Mouse (Mus musculus): ENCODE data around the gene Hoxd3. TPM values are rescaled to one million over a fixed set of nuclear protein-coding genes. Genes with fewer than 3 reads are reported as not detected.

Gene Hoxd3
- polyA plus RNA-seq, 1 experiment from 2014 or later: 0.23 TPM

GRCm38 (mm10) chr2:74698201-74699052 lies 13.3 kb upstream of the Hoxd3 start:
- Histone ChIP-seq H3K27ac (replicated peaks in 1 of 2; ENCODE audit: control insufficient read depth in 1 of 2, insufficient read depth in 1 of 2, low read depth in 2 of 2, low read length in 2 of 2) (no peak overlapping the region), H3K4me1 (ENCODE audit: control insufficient read depth in 2 of 2, insufficient read depth in 2 of 2, low read length in 2 of 2) (peaks cover 0 to 7% of the 10 kb centered on the region in 2 experiments; a peak in 2 of 4 replicates), H3K36me3 (ENCODE audit: control insufficient read depth, insufficient read depth, low read length) (no peaks in the 10 kb centered on the region), H3K4me2 (ENCODE audit: low read length) (peak overlapping the region; percentile 69), H3K4me3 (ENCODE audit: control insufficient read depth in 1 of 2, insufficient read depth in 1 of 2, low read depth in 1 of 2, low read length in 2 of 2) (peak overlapping the region; percentile 31 to 42), H3K9ac (ENCODE audit: low read length) (no peak overlapping the region), H3K9me3 (ENCODE audit: control insufficient read depth, low read length) (no peaks in the 10 kb centered on the region), H3K27me3 (ENCODE audit: control insufficient read depth, insufficient read depth, low read length) (peaks cover 99% of the 10 kb centered on the region)
- ATAC-seq (ENCODE audit: insufficient number of reproducible peaks, insufficient read depth, low FRiP score, low read depth): no peak
- WGBS: under 1% methylated on average over 77 of the region's 86 CpGs

GRCm38 (mm10) chr2:74699053-74699430 lies 12.7 kb upstream of the Hoxd3 start:
- Histone ChIP-seq H3K4me3 (ENCODE audit: control insufficient read depth in 1 of 2, insufficient read depth in 1 of 2, low read depth in 1 of 2, low read length in 2 of 2) (no peak overlapping the region), H3K9me3 (ENCODE audit: control insufficient read depth, low read length) (no peaks in the 10 kb centered on the region), H3K9ac (ENCODE audit: low read length) (no peak overlapping the region), H3K27me3 (ENCODE audit: control insufficient read depth, insufficient read depth, low read length) (peaks cover 99% of the 10 kb centered on the region), H3K4me2 (ENCODE audit: low read length) (no peak overlapping the region), H3K4me1 (ENCODE audit: control insufficient read depth in 2 of 2, insufficient read depth in 2 of 2, low read length in 2 of 2) (peaks cover 0 to 7% of the 10 kb centered on the region in 2 experiments; a peak in 2 of 4 replicates), H3K36me3 (ENCODE audit: control insufficient read depth, insufficient read depth, low read length) (no peaks in the 10 kb centered on the region), H3K27ac (replicated peaks in 1 of 2; ENCODE audit: control insufficient read depth in 1 of 2, insufficient read depth in 1 of 2, low read depth in 2 of 2, low read length in 2 of 2) (no peak overlapping the region)
- no peak for ATAC-seq (ENCODE audit: insufficient number of reproducible peaks, insufficient read depth, low FRiP score, low read depth)
- WGBS: 3% methylated on average over 17 of the region's 17 CpGs

GRCm38 (mm10) chr2:74699664-74700545 lies 11.8 kb upstream of the Hoxd3 start:
- H3K27ac ChIP-seq (replicated peaks in 1 of 2; ENCODE audit: control insufficient read depth in 1 of 2, insufficient read depth in 1 of 2, low read depth in 2 of 2, low read length in 2 of 2): no peak overlapping the region
- H3K4me3 ChIP-seq (ENCODE audit: control insufficient read depth in 1 of 2, insufficient read depth in 1 of 2, low read depth in 1 of 2, low read length in 2 of 2): no peak overlapping the region
- ATAC-seq (ENCODE audit: insufficient number of reproducible peaks, insufficient read depth, low FRiP score, low read depth): no peak
- H3K36me3 ChIP-seq (ENCODE audit: control insufficient read depth, insufficient read depth, low read length): no peaks in the 10 kb centered on the region
- WGBS: 3% methylated on average over 23 of the region's 23 CpGs
- H3K4me2 ChIP-seq (ENCODE audit: low read length): no peak overlapping the region
- no peaks in the 10 kb centered on the region for H3K9me3 ChIP-seq (ENCODE audit: control insufficient read depth, low read length)
- peaks cover 99% of the 10 kb centered on the region for H3K27me3 ChIP-seq (ENCODE audit: control insufficient read depth, insufficient read depth, low read length)
- H3K9ac ChIP-seq (ENCODE audit: low read length): no peak overlapping the region
- peaks cover 0 to 11% of the 10 kb centered on the region in 2 experiments; a peak in 3 of 4 replicates for H3K4me1 ChIP-seq (ENCODE audit: control insufficient read depth in 2 of 2, insufficient read depth in 2 of 2, low read length in 2 of 2)

- 6% methylated on average over 22 of the region's 22 CpGs for WGBS
- no peak for ATAC-seq (ENCODE audit: insufficient number of reproducible peaks, insufficient read depth, low FRiP score, low read depth)
- H3K27ac ChIP-seq (replicated peaks in 1 of 2; ENCODE audit: control insufficient read depth in 1 of 2, insufficient read depth in 1 of 2, low read depth in 2 of 2, low read length in 2 of 2): no peak overlapping the region
- no peak overlapping the region for H3K4me2 ChIP-seq (ENCODE audit: low read length)
- H3K9ac ChIP-seq (ENCODE audit: low read length): no peak overlapping the region
- H3K4me1 ChIP-seq (ENCODE audit: control insufficient read depth in 2 of 2, insufficient read depth in 2 of 2, low read length in 2 of 2): peaks cover 0 to 19% of the 10 kb centered on the region in 2 experiments; a peak in 3 of 4 replicates
- no peaks in the 10 kb centered on the region for H3K9me3 ChIP-seq (ENCODE audit: control insufficient read depth, low read length)
- H3K27me3 ChIP-seq (ENCODE audit: control insufficient read depth, insufficient read depth, low read length): peaks cover 98% of the 10 kb centered on the region
- no peaks in the 10 kb centered on the region for H3K36me3 ChIP-seq (ENCODE audit: control insufficient read depth, insufficient read depth, low read length)
- no peak overlapping the region for H3K4me3 ChIP-seq (ENCODE audit: control insufficient read depth in 1 of 2, insufficient read depth in 1 of 2, low read depth in 1 of 2, low read length in 2 of 2)
Observed at GRCm38 (mm10) chr2:74700546-74701112, 11.1 kb upstream of the Hoxd3 start.

- Histone ChIP-seq H3K27ac (replicated peaks in 1 of 2; ENCODE audit: control insufficient read depth in 1 of 2, insufficient read depth in 1 of 2, low read depth in 2 of 2, low read length in 2 of 2) (no peak overlapping the region), H3K9me3 (ENCODE audit: control insufficient read depth, low read length) (no peaks in the 10 kb centered on the region), H3K27me3 (ENCODE audit: control insufficient read depth, insufficient read depth, low read length) (peaks cover 98% of the 10 kb centered on the region), H3K4me2 (ENCODE audit: low read length) (no peak overlapping the region), H3K9ac (ENCODE audit: low read length) (no peak overlapping the region), H3K36me3 (ENCODE audit: control insufficient read depth, insufficient read depth, low read length) (no peaks in the 10 kb centered on the region), H3K4me3 (ENCODE audit: control insufficient read depth in 1 of 2, insufficient read depth in 1 of 2, low read depth in 1 of 2, low read length in 2 of 2) (no peak overlapping the region), H3K4me1 (ENCODE audit: control insufficient read depth in 2 of 2, insufficient read depth in 2 of 2, low read length in 2 of 2) (peaks cover 0 to 20% of the 10 kb centered on the region in 2 experiments; a peak in 3 of 4 replicates)
- 14% methylated on average over 17 of the region's 17 CpGs for WGBS
- no peak for ATAC-seq (ENCODE audit: insufficient number of reproducible peaks, insufficient read depth, low FRiP score, low read depth)
Observed at GRCm38 (mm10) chr2:74701949-74702819, 9.5 kb upstream of the Hoxd3 start.

- H3K9me3 ChIP-seq (ENCODE audit: control insufficient read depth, low read length): no peaks in the 10 kb centered on the region
- WGBS: 19% methylated on average over 6 of the region's 6 CpGs
- ATAC-seq (ENCODE audit: insufficient number of reproducible peaks, insufficient read depth, low FRiP score, low read depth): no peak
- no peak overlapping the region for H3K4me2 ChIP-seq (ENCODE audit: low read length)
- H3K4me3 ChIP-seq (ENCODE audit: control insufficient read depth in 1 of 2, insufficient read depth in 1 of 2, low read depth in 1 of 2, low read length in 2 of 2): no peak overlapping the region
- H3K36me3 ChIP-seq (ENCODE audit: control insufficient read depth, insufficient read depth, low read length): no peaks in the 10 kb centered on the region
- peaks cover 0 to 18% of the 10 kb centered on the region in 2 experiments; a peak in 3 of 4 replicates for H3K4me1 ChIP-seq (ENCODE audit: control insufficient read depth in 2 of 2, insufficient read depth in 2 of 2, low read length in 2 of 2)
- H3K27ac ChIP-seq (replicated peaks in 1 of 2; ENCODE audit: control insufficient read depth in 1 of 2, insufficient read depth in 1 of 2, low read depth in 2 of 2, low read length in 2 of 2): no peak overlapping the region
- no peak overlapping the region for H3K9ac ChIP-seq (ENCODE audit: low read length)
- peaks cover 98% of the 10 kb centered on the region for H3K27me3 ChIP-seq (ENCODE audit: control insufficient read depth, insufficient read depth, low read length)
Observed at GRCm38 (mm10) chr2:74702820-74703219, 8.9 kb upstream of the Hoxd3 start.
